Mouse (Mus musculus) mesoderm, embryonic 11.5 days (tissue): ENCODE results near the gene Fcf1.

Experiments
- DNase-seq: peaks from one replicate; pipeline ENCODE4 v3.0.0-alpha.2; 2012; ENCODE audit warnings: low read depth, low spot score

Fcf1 gene

DNA sequence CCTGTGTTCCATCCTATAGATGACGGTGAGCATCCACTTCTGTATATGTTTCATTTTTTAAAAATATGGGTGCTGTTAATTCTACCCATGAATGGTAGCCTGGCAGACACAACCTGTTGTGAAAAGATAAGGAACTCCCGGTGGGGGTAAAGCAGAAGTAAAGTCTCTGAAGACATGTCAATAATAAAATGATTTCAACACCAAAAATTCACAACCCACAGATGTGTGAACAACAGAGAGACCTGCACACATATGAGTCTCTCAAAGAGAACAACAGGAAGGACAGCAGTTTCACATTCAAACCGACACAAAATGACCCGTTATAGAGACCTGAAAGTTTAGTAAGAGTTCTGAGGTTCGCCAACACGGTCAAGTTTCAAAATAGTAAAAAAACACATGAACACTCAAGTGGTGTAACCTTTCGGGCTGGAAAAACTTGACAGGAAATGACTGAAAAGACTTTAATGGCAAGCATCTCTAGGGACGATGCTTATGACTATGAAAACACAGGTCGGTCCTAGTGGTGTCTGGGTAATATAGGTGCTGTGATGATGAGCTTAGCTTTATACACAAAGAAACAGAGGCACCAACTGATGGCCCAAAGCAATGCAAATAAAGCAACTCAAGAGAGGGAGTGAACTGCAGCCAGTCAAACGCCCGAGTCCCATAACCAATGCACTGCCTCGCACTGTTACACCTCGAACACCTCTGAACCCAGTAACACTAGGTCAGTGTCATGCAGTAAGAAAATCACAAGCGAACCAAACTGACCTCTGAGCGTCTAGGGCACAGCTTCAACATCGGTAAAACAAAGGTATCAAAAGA lies 1.7 kb upstream of the Fcf1 start:
- no peak for DNase-seq

DNA sequence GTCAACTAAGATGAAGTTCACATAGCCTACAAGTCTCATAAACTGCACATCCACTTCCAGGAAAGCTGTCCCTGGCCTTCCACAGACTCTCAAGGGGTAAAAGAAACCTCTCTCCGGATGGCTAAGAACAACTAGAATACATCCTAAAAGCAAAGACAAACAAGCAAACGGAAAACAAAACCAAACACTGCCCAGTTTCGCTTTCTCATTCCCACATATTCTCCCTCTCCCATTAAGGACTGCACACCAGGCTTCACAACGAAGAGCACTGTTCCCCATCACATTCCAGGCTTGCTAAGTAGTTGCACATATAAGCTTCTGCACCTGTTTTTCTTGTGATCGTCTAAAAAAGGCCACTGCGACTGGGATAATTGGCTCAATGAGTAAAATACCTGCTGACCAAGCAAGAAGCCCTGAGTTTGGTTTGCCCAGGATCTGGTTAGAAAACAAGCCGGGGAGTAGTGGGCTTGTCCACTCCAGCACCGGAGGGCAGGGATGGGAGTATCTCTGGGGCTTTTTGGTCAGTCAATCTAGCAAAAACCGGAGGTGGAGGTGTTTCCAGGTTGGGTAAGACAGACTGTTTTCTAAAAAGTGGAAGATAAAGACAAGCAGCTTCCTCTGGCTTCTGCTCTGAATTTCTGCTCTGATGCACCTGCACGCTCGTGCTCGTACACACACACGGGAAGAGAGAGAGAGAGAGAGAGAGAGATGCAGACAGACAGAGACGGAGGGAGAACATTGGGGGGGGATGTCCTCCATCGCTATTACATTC lies 855 bp upstream of the Fcf1 start:
- no peak for DNase-seq

DNA sequence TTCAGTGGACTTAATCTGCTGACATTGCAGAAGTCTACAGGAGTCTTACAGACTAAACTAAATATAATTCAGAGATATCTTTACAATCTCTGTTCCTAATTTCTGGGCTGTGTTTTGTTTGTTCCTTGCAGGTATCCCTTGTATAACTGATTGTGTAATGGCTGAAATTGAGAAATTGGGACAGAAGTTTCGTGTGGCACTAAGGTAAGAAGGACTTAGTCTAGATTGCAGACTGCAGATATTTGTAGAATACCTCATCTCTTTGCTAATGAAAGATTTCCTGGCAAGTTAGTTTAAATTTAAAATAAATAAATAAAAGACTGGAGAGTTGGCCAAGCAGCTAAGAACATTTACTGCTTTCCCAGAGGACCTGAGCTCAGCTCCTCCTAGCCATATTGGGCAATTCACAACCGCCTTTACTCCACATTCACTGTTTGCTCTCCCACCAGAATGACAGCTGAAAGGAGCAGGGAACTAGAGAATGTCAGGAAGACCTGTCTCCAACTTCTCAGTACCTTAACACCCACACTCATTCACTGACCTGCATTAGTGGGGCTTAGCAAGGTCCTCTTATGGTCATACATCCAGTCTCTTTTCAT lies 8.7 kb downstream of the Fcf1 start:
- no peak for DNase-seq

DNA sequence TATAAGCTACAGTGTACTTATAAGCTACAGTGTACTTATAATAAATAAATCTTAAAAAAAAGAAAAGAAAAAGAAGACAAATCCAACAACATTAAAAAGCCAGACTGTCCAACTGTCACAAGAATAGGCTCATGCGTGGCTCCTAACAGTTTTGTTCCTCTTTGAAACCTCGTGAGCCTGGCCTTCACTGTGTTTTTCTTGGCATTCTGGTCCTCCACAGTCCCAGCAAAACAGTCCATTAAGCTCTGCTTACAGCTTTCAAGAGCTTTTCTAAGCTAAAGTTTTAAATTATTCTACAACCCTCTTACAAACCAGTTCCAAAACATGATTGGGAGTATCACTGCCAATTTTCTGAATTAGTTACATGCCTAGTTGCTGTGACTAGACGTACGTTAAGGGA lies 18.8 kb downstream of the Fcf1 start:
- no peak for DNase-seq

DNA sequence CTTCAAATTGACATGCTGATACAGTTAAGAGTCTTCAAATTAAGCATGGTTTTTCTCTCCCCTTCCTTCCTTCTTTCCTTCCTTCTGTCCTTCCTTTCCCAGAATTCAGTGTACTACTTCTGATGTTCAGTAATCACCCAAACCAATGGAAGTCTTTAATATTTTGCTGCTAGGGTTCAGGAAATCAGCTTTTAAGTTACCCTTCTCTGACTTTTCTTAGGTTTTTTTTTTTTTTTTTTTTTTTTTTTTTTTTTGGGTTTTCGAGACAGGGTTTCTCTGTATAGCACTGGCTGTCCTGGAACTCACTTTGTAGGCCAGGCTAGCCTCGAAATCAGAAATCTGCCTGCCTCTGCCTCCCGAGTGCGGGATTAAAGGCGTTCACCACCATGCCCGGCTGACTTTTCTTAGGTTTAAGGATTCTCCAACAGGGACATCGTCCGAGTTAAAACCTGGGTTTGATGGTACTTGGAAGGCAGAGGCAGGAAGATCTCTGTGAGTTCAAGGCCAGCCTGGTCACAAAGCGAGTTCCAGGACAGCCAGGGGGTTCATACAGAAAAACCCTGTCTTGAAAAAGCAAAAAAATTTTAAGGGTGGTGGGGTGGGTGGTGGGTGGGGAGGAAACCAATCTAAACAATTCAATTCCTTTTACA lies 24.5 kb downstream of the Fcf1 start:
- DNase-seq: no peak

DNA sequence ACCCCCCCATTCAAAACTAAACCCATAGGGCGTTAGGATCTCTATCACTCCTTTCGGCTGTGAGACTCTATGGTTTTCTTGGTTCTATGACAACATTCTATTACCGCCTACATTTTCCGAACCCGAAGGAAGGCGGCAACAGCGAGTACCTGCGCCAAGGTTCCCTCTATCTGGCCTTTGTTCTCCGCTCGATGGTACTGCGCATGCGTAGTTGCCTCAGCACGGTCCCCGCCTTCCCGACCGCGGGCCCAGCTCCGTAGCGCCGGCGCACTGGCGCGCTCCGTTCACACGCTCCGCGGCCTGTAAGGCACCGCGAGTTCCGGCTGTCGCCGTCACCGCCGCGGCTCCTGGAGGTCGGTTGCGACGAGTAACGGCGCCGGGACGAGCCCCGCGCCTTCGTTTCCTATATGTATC lies 25.4 kb downstream of the Fcf1 start, which contains the start of gene Ylpm1:
Ylpm1 (plus strand) TSS at position 239 of the 414 bp plus-strand sequence.
- DNase-seq: peak; percentile 99

DNA sequence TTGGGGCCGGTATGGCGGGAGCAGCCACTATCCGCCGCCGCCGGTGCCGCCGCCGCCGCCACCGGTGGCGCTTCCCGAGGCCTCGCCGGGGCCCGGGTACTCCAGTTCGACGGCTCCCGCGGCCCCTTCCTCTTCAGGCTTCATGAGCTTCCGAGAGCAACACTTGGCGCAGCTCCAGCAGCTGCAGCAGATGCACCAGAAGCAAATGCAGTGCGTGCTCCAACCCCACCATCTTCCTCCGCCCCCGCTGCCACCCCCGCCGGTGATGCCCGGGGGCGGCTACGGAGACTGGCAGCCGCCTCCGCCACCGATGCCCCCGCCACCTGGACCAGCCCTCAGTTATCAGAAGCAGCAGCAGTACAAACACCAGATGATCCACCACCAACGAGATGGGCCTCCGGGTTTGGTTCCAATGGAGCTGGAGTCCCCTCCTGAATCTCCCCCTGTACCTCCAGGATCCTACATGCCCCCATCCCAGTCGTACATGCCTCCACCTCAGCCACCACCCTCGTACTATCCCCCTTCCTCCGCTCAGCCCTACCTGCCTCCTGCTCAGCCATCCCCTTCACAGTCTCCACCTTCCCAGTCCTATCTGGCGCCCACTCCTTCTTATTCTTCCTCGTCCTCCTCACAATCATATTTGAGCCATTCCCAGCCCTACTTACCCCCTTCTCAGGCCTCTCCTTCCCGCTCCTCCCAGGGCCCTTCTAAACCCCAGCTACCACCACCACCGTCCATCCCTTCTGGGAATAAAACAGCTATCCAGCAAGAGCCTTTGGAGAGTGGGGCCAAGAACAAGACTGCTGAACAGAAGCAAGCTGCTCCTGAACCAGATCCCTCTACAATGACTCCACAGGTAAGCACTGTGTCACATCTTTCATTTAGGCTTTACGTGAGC lies 26.1 kb downstream of the Fcf1 start:
- peak; percentile 35 for DNase-seq

DNA sequence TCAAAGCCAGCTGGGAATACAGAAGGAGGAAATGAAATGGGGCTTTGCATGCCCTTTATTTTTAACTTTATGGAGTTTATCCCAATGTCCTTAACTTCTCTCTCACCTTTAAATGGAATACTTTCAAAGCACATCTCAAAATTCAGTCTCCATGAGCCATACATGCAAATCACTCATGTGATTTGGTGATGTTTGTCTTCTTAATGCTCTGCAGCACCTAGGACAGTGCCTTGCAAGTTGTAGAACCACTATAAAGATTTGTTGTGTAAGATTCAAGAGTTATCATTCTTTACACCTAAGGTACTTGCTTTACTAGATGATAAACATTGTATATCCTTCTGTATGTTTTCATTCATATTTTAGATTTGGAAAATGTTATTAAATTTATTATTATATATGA lies 28.4 kb downstream of the Fcf1 start:
- DNase-seq: no peak

DNA sequence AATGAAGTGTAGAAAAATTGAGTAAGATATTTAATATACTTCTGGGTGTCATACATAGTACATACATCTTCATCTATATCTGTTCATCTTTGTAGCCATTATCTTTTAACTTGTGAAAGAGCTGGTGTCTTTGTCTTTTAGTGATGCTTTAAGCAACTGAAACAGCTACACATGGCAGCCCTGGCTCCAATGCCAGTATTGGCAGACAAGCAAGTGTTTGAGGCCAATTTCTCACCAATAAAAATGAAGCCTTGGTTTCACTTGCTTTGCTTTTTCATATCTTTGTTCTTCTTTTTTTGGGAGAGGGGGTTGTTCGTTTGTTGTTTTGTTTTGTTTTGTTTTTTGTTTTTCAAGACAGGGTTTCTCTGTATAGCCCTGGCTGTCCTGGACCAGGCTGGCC lies 35.5 kb downstream of the Fcf1 start:
- DNase-seq: no peak

DNA sequence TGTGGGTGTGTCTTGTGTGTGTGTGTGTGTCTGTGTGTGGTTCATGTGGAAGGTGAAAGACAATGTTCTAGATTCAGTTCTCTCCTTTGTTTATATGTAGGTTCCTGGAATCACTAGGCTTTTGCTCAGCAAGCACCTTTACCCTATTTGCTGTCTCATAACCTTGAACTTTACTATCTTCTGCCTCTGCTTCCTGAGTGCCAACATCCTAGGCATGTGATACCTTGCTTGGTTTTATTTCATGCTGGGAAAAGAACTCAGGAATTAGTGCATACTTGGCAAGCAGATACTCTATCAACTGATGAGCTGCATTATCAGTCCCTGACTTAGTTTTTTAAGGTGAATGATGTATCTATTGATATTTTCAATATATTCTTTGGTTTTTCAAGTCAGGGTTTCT lies 36.3 kb downstream of the Fcf1 start:
- DNase-seq: no peak

DNA sequence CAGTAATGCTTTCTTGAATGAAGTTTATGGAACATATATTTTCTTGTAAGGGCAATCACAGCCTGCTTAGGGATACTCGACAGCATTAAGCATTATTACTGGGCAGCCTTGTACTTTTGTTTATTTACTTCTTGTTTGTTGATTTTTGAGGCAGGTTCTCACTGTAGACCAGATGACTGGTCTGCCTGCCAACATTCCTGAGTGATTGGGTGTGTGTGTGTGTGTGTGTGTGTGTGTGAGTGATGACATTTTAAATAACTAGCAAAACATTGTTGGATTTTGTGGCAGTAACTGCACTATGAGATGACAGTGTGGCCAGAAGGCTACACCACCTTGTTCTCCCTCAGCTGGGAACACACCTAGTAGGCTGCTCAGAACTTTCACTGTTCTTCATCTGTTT lies 39.1 kb downstream of the Fcf1 start:
- no peak for DNase-seq

DNA sequence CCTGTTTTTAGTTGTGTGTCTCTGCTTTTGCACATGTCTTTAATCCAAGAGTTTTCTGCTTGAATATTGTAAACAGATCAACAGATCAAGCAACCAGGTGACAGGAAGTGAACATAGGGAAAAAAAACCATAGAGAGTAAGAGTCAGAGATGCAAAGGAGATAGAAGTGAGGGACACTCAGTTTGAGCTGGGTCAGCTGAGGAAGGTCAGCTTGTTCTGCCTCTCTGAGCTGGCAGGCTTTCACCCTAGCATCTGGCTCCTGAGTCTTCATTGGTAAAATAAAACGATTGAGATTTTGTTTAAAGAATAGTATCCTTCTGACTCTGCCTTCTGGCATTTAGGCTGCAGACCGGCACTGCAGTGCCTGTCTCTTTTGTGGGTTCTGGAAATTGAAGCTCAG lies 39.8 kb downstream of the Fcf1 start:
- no peak for DNase-seq

DNA sequence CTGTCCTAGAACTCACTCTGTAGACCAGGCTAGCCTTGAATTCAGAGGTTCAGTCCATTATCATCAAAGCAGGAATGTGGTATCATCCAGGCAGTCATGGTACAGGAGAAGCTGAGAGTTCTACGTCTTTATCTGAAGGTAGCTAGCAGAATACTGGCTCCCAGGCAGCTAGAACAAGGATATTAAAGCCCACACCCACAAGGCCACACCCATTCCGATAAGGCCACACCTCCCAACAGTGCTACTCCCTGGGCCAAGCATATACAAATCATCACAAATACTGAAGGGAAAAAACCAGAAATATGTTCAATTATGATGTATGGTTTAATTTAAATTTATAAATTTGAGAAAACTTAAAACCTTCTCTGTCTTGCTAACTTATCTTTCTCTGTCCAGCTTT lies 41.5 kb downstream of the Fcf1 start:
- DNase-seq: no peak

DNA sequence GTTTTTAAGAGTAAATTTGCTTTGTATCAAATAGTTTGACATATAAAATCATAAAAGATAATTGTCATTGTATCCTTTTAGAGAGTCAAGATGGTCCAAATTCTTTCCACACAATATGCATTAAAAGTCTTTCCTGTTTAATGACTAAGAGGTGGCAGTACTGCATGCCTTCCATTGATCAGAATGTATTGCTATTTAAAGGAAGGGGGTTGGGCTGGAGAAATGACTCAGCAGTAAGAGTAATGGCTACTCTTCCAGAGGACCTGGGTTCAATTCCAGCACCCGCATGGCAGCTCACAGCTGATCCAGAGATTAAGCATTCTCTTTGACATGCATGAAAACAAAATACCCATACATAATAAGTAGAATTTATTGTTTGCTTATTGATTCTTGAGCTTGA lies 51.4 kb downstream of the Fcf1 start:
- DNase-seq: no peak

DNA sequence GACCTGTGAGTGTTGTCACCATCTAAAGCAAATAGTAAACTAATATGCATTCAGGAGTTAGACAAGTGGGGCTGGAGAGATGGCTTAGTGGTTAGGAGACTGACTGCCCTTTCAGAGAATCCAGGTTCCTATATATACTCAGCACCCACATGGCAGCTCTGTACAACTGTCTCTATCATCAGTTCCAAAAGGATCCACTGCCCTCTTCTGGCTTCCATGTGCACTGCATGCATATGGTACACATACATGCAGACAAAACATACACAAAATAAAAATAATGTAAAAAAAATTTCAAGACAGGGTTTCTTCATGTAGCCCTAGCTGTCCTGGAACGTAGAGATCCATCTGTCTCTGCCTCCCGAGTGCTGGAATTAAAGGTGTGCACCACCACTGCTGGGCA lies 62.0 kb downstream of the Fcf1 start:
- DNase-seq: peak; percentile 14
